Mouse (Mus musculus) neutrophil, adult 65 days (primary cell): ENCODE measurements around the gene Ptchd4. TPM values are rescaled to one million over a fixed set of nuclear protein-coding genes. Genes with fewer than 3 reads are reported as not detected.

ENCODE experiments used
- total RNA-seq: library from RNA; stranded (reverse); gene quantifications from 2 replicates; pipeline ENCODE4 v1.2.4, GENCODE M21; 2023

Ptchd4 gene
- not detected in 2 replicates for total RNA-seq

DNA sequence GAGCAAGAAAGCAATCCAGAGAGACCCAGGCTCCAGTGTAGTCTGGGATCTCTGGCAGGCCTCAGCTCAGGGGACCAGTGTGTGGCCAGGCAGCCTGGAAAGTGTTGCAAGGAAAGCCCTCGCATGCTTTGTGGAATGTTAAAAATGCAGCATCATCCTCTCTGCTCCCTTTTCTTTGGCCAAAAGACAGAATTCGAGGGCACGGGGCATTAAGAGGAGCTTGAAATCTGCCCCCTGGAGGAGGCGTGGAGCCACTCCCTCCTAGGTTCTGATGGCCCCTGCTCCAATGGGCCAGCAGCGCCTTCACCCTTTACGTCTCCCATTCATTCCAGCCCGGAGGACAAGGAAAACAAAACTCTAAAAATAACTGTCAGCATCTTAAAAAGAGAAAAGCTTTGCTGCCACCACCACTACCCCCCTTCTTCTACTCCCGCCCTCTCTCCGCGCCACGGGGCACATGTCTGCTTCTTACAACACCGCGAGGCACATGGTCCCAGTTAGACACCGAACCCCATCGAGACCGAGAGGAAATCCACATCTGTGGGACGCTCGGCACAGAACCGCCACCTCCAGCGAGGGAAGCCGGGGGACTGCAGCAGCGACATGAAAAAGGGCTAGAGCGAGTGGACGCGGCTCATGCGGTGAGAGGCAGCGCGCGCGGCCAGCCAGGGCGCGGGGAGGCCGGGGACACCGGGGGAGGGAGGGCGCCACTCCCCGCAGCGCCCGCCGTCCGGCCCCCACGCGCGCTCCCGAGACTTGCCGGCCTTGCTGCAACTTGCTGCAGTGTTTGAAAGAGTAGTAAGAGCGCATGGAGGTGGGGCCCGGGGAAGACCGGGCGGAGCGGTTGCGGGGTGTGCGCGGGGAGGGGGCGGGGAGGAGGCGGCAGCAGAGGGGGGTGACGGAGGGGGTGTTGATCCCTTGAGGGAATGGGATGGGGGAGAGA, at the start of gene Ptchd4:
TSS of gene Ptchd4 (plus strand) at position 279 of the 943 bp plus-strand sequence.

